Mouse (Mus musculus) gastrocnemius, postnatal 14 days (tissue): ENCODE measurements around the gene Setd2. TPM values are rescaled to one million over a fixed set of nuclear protein-coding genes. Genes with fewer than 3 reads are reported as not detected.

ENCODE experiments used
- DNase-seq: peaks from one replicate; pipeline ENCODE4 v3.0.0; 2021; ENCODE audit warnings: mixed read lengths
- intact Hi-C: fragments of 180-260 bp; cut with DNase I; formaldehyde crosslinking; loops from one replicate; pipeline ENCODE4 v1.15.1; 2025; ENCODE audit warnings: low total_unique reads
- long read RNA-seq, 2 experiments: library from polyadenylated mRNA; stranded (forward); transcript quantifications; one replicate each; pipeline ENCODE4 v2.0.0; 2021
- total RNA-seq, 2 experiments: library from RNA; stranded (reverse); gene quantifications; 2 replicates each; pipeline ENCODE4 v1.2.3; 2021

Gene Setd2
- 10 to 100 TPM; 31.1 to 33.9 TPM for total RNA-seq
- long read RNA-seq, experiment 1, partial matches to known transcripts: 0 of 1 reads
- long read RNA-seq, experiment 1, other reads (novel, unspliced or antisense): 1 of 1 reads
- long read RNA-seq, experiment 2, partial matches to known transcripts: 1 of 3 reads
- long read RNA-seq, experiment 2, other reads (novel, unspliced or antisense): 1 of 3 reads

- intact Hi-C loops: loop anchor here (5.0 to 10.0 kb wide), 2 partner anchors 58 to 120 kb away; partner anchors contain the start of genes Kif9 and Klhl18
These were observed at the start of gene Setd2 for GRCm38 (mm10) chr9:110532538-110533291. Gene Setd2, plus strand, starts transcription at chr9:110532597.

GRCm38 (mm10) chr9:110488841-110489240 is 43.6 kb upstream of the Setd2 start:
- intact Hi-C loops: no loop called here
- DNase-seq: no peak

More at GRCm38 (mm10) chr9:110532538-110533291, at the start of gene Setd2:
- DNase-seq: peak; percentile 77

GRCm38 (mm10) chr9:110490913-110491312 is 41.5 kb upstream of the Setd2 start:
- intact Hi-C loops: no loop called here
- DNase-seq: no peak

- no peak for DNase-seq
- intact Hi-C loops: no loop called here
These were observed 6.7 kb upstream of the Setd2 start for GRCm38 (mm10) chr9:110525737-110526136.

GRCm38 (mm10) chr9:110529002-110529737 is 3.2 kb upstream of the Setd2 start:
- no peak for DNase-seq
- intact Hi-C loops: no loop called here

- no peak for DNase-seq
- intact Hi-C loops: loop anchor here (5.0 to 10.0 kb wide), 2 partner anchors 56 to 118 kb away; partner anchors contain the start of genes Kif9 and Klhl18
These were observed 1.7 kb upstream of the Setd2 start for GRCm38 (mm10) chr9:110530650-110531049.

GRCm38 (mm10) chr9:110531151-110531791 is 1.1 kb upstream of the Setd2 start:
- no peak for DNase-seq
- intact Hi-C loops: loop anchor here (5.0 to 10.0 kb wide), 2 partner anchors 56 to 119 kb away; partner anchors contain the start of genes Kif9 and Klhl18

GRCm38 (mm10) chr9:110531914-110532489 is 395 bp upstream of the Setd2 start:
- peak; percentile 97 for DNase-seq
- intact Hi-C loops: loop anchor here (5.0 to 10.0 kb wide), 2 partner anchors 57 to 120 kb away; partner anchors contain the start of genes Kif9 and Klhl18

- intact Hi-C loops: loop anchor here (5.0 to 10.0 kb wide), 2 partner anchors 59 to 121 kb away; partner anchors contain the start of genes Kif9 and Klhl18
- no peak for DNase-seq
These were observed 1.2 kb downstream of the Setd2 start for GRCm38 (mm10) chr9:110533645-110534044.

GRCm38 (mm10) chr9:110535114-110535513 is 2.7 kb downstream of the Setd2 start:
- no peak for DNase-seq
- intact Hi-C loops: loop anchor here (10.0 kb wide), 1 partner anchor 60 kb away; the partner anchor contains the start of genes Kif9 and Klhl18

GRCm38 (mm10) chr9:110536636-110537035 is 4.2 kb downstream of the Setd2 start:
- intact Hi-C loops: loop anchor here (10.0 kb wide), 1 partner anchor 62 kb away; the partner anchor contains the start of genes Kif9 and Klhl18
- DNase-seq: no peak

GRCm38 (mm10) chr9:110538511-110538910 is 6.1 kb downstream of the Setd2 start:
- no peak for DNase-seq
- intact Hi-C loops: loop anchor here (10.0 kb wide), 1 partner anchor 64 kb away; the partner anchor contains the start of genes Kif9 and Klhl18

- no peak for DNase-seq
- intact Hi-C loops: no loop called here
These were observed 9.6 kb downstream of the Setd2 start for GRCm38 (mm10) chr9:110541988-110542387.

GRCm38 (mm10) chr9:110548261-110548660 is 15.9 kb downstream of the Setd2 start:
- intact Hi-C loops: no loop called here
- no peak for DNase-seq

- DNase-seq: no peak
- intact Hi-C loops: no loop called here
These were observed 35.9 kb downstream of the Setd2 start for GRCm38 (mm10) chr9:110568309-110568708.

- no peak for DNase-seq
- intact Hi-C loops: no loop called here
These were observed 49.8 kb downstream of the Setd2 start for GRCm38 (mm10) chr9:110582161-110582560.

GRCm38 (mm10) chr9:110583521-110583920 is 51.1 kb downstream of the Setd2 start:
- no peak for DNase-seq
- intact Hi-C loops: no loop called here

GRCm38 (mm10) chr9:110611471-110611870 is 79.1 kb downstream of the Setd2 start:
- DNase-seq: no peak
- intact Hi-C loops: no loop called here

GRCm38 (mm10) chr9:110617081-110617480 is 84.7 kb downstream of the Setd2 start:
- intact Hi-C loops: no loop called here
- DNase-seq: no peak
